Mouse (Mus musculus) ES-Bruce4 (cell line): Measurements from ENCODE around the gene Hopx. TPM values are rescaled to one million over a fixed set of nuclear protein-coding genes. Genes with fewer than 3 reads are reported as not detected.
A peak's percentile ranks its signal among the peaks of the same experiment; 100 is the strongest.
"Not testable (repeated sequence)": the region's sequence is repeated elsewhere in the genome, so short reads cannot be mapped to it uniquely, and the experiment has no call there.

Source experiments
- H3K27ac ChIP-seq: 2 replicates; pipeline ENCODE4 v1.5.1; 2012; ENCODE audit warnings: low read length, inconsistent platforms; ENCODE audit not compliant: insufficient read depth
- H3K27me3 ChIP-seq: 2 replicates; pipeline ENCODE4 v1.6.1; 2012; ENCODE audit warnings: mild to moderate bottlenecking, low read length, inconsistent platforms; ENCODE audit not compliant: control insufficient read depth, poor library complexity, insufficient read depth, severe bottlenecking
- H3K36me3 ChIP-seq: 2 replicates; pipeline ENCODE4 v1.6.1; 2012; ENCODE audit warnings: inconsistent platforms, mild to moderate bottlenecking, low read length, moderate library complexity; ENCODE audit not compliant: control insufficient read depth, poor library complexity, insufficient read depth, severe bottlenecking
- H3K4me1 ChIP-seq: one replicate; pipeline ENCODE4 v1.8.1; 2011; ENCODE audit warnings: low read length; ENCODE audit not compliant: control insufficient read depth, insufficient read depth
- H3K4me3 ChIP-seq: 2 replicates; pipeline ENCODE4 v1.5.1; 2011; ENCODE audit warnings: low read depth, mild to moderate bottlenecking, low read length
- H3K9ac ChIP-seq: 2 replicates; pipeline ENCODE4 v1.6.1; 2012; ENCODE audit warnings: low read depth, mild to moderate bottlenecking, inconsistent platforms; ENCODE audit not compliant: poor library complexity, severe bottlenecking
- H3K9me3 ChIP-seq: replicated peaks from 2 replicates; pipeline ENCODE4 v1.6.1; 2012; ENCODE audit warnings: mild to moderate bottlenecking, low read length, inconsistent platforms; ENCODE audit not compliant: control insufficient read depth, poor library complexity, insufficient read depth, severe bottlenecking
- CTCF ChIP-seq: IDR thresholded peaks from one replicate; pipeline ENCODE4 v1.8.1; 2011; ENCODE audit warnings: low read depth, low read length
- EP300 ChIP-seq: IDR thresholded peaks from 2 replicates; pipeline ENCODE4 v1.6.1; 2011; ENCODE audit warnings: low read depth, low read length; ENCODE audit not compliant: insufficient read depth
- POLR2A ChIP-seq: IDR thresholded peaks from one replicate; pipeline ENCODE4 v1.8.1; 2011; ENCODE audit warnings: low read length; ENCODE audit not compliant: insufficient read depth
- polyA plus RNA-seq: library from polyadenylated mRNA; stranded (reverse); fragments of >200 nt; gene quantifications from 2 replicates; pipeline ENCODE4 v1.2.4, GENCODE M21; 2011; ENCODE audit warnings: low read depth; ENCODE audit not compliant: missing spikeins, insufficient read depth, insufficient read length

Hopx gene
- polyA plus RNA-seq, 1 experiment: 8.9 TPM

- no peak overlapping the region for H3K4me3 ChIP-seq
- peaks cover 5% of the 10 kb centered on the region; the same call in 1 of the 2 replicates for H3K27me3 ChIP-seq
- H3K4me1 ChIP-seq: no peaks in the 10 kb centered on the region
- H3K9me3 ChIP-seq: no peaks in the 10 kb centered on the region
- TF ChIP-seq CTCF: no peak
- no peak for TF ChIP-seq EP300
- TF ChIP-seq POLR2A: no peak
- no peak overlapping the region for H3K27ac ChIP-seq
- no peaks in the 10 kb centered on the region for H3K36me3 ChIP-seq
- H3K9ac ChIP-seq: no peak overlapping the region
These were observed 14.9 kb downstream of the Hopx start for GRCm38 (mm10) chr5:77099997-77100380.

- H3K4me1 ChIP-seq: no peaks in the 10 kb centered on the region
- no peaks in the 10 kb centered on the region for H3K36me3 ChIP-seq
- TF ChIP-seq CTCF (no peak), POLR2A (no peak), EP300 (no peak)
- H3K9ac ChIP-seq: no peak overlapping the region
- H3K4me3 ChIP-seq: no peak overlapping the region
- H3K27me3 ChIP-seq: peaks cover 7% of the 10 kb centered on the region; the same call in 1 of the 2 replicates
- H3K9me3 ChIP-seq: no peaks in the 10 kb centered on the region
- no peak overlapping the region for H3K27ac ChIP-seq
These were observed 15.5 kb downstream of the Hopx start for GRCm38 (mm10) chr5:77099317-77099996.

DNA sequence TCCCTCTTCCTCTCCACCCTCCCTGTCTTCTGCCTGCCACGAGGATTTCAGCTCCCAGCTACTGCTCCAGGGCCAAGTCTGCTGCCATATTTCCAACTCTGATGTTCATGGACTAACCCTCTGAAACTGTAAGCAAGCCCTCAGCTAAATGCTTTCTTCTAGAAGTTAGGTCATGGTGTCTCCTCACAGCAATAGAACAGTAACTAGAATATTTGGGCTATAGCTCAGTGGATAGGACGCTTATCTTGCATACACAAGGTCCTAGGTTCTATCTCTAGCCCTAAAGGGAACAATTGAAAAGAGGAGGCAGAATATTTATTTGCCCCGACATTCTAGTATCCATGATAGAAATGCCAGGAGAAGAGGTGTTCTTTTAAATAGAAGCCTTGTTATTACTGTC is 16.0 kb downstream of the Hopx start:
- H3K36me3 ChIP-seq: no peaks in the 10 kb centered on the region
- no peak overlapping the region for H3K9ac ChIP-seq
- peaks cover 8% of the 10 kb centered on the region; the same call in 1 of the 2 replicates for H3K27me3 ChIP-seq
- H3K27ac ChIP-seq: no peak overlapping the region
- H3K4me1 ChIP-seq: no peaks in the 10 kb centered on the region
- no peak overlapping the region for H3K4me3 ChIP-seq
- TF ChIP-seq POLR2A (no peak), CTCF (no peak), EP300 (no peak)
- H3K9me3 ChIP-seq: no peaks in the 10 kb centered on the region

- Histone ChIP-seq H3K9me3 (no peaks in the 10 kb centered on the region), H3K4me3 (no peak overlapping the region), H3K27me3 (peaks cover 11% of the 10 kb centered on the region; the same call in 1 of the 2 replicates), H3K36me3 (no peaks in the 10 kb centered on the region), H3K9ac (no peak overlapping the region), H3K4me1 (no peaks in the 10 kb centered on the region), H3K27ac (no peak overlapping the region)
- TF ChIP-seq EP300: no peak
These were observed 17.2 kb downstream of the Hopx start for GRCm38 (mm10) chr5:77097686-77098085.

DNA sequence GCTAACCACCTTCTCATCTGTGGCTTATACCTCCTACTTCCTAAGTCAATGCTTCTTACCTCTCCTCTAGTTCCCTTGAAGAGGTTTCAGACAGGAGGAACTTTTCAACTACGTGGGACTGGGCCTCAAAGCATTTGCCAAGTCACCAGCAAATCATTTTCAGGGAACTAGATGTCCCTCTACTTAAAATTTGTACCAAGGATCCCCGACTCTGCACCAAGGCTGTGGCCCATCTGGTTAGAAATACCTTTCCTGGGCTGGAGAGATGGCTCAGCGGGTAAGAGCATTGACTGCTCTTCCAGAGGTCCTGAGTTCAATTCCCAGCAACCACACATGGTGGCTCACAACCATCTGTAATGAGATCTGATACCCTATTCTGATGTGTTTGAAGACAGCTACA is 18.7 kb downstream of the Hopx start:
- H3K9ac ChIP-seq, H3K4me3 ChIP-seq, H3K27ac ChIP-seq, H3K9me3 ChIP-seq, H3K36me3 ChIP-seq, H3K4me1 ChIP-seq: not testable (repeated sequence)
- H3K27me3 ChIP-seq: peaks cover 11% of the 10 kb centered on the region; the same call in 1 of the 2 replicates

GRCm38 (mm10) chr5:77094510-77095491 is 20.1 kb downstream of the Hopx start:
- Histone ChIP-seq H3K4me3 (peak overlapping the region; percentile 59), H3K4me1 (no peaks in the 10 kb centered on the region), H3K9ac (peak overlapping the region; percentile 11), H3K9me3 (no peaks in the 10 kb centered on the region), H3K27me3 (peaks cover 11% of the 10 kb centered on the region; the same call in 1 of the 2 replicates), H3K36me3 (no peaks in the 10 kb centered on the region), H3K27ac (no peak overlapping the region)
- TF ChIP-seq CTCF: no peak
- no peak for TF ChIP-seq EP300
- no peak for TF ChIP-seq POLR2A
